Mouse (Mus musculus) limb, embryonic 10.5 days (tissue): Measurements from ENCODE around the gene Gm44503. TPM values are rescaled to one million over a fixed set of nuclear protein-coding genes. Genes with fewer than 3 reads are reported as not detected.
A peak's percentile ranks its signal among the peaks of the same experiment; 100 is the strongest.

ENCODE experiments used
- DNase-seq: peaks from one replicate; pipeline ENCODE4 v3.0.0-alpha.2; 2017; ENCODE audit warnings: low spot score
- H3K27ac ChIP-seq: fragments of 300-500 bp; sonication (generic); 2 replicates; pipeline ENCODE4 v1.5.1; 2016; ENCODE audit warnings: mild to moderate bottlenecking
- H3K27me3 ChIP-seq: fragments of 300-500 bp; sonication (generic); 2 replicates; pipeline ENCODE4 v1.6.1; 2016; ENCODE audit warnings: low read depth, mild to moderate bottlenecking; ENCODE audit not compliant: poor library complexity, severe bottlenecking
- H3K36me3 ChIP-seq: fragments of 300-500 bp; sonication (generic); 2 replicates; pipeline ENCODE4 v1.6.1; 2016; ENCODE audit warnings: mild to moderate bottlenecking, moderate library complexity
- H3K4me1 ChIP-seq: fragments of 300-500 bp; sonication (generic); 2 replicates; pipeline ENCODE4 v1.6.1; 2016
- H3K4me3 ChIP-seq: fragments of 300-500 bp; sonication (generic); 2 replicates; pipeline ENCODE4 v1.5.1; 2016; ENCODE audit warnings: mild to moderate bottlenecking, moderate library complexity
- H3K9me3 ChIP-seq: fragments of 300-500 bp; sonication (generic); replicated peaks from 2 replicates; pipeline ENCODE4 v1.6.1; 2016; ENCODE audit warnings: mild to moderate bottlenecking
- WGBS: fragments of 180-500 bp; shearing (Covaris S2); methylation state at CpG from one replicate; pipeline ENCODE4 v1.1.7; 2016; 5-methylcytosine and 5-hydroxymethylcytosine counted together
- polyA plus RNA-seq: library from polyadenylated mRNA; unstranded; fragments of >200 nt; fragmentation: Nextera tagmentation; extraction: Ambion mirVana; gene quantifications from 2 replicates; pipeline ENCODE4 v1.2.1, GENCODE M21; 2016

The Gm44503 gene
- polyA plus RNA-seq, 1 experiment from 2014 or later: not detected

- Histone ChIP-seq H3K9me3 (no peaks in the 10 kb centered on the region), H3K27me3 (peaks cover 20% of the 10 kb centered on the region; the same call in 1 of the 2 replicates), H3K36me3 (no peaks in the 10 kb centered on the region), H3K4me1 (peaks cover 30% of the 10 kb centered on the region), H3K4me3 (peak within 1 kb of the TSS; percentile 53), H3K27ac (peak within 1 kb of the TSS; percentile 63)
- peak; percentile 85 for DNase-seq
- 2% methylated on average over 41 of the region's 41 CpGs for WGBS
Observed at GRCm38 (mm10) chr9:73044146-73045079, 85.8 kb downstream of the Gm44503 start, which contains the start of gene Rab27a. Gene Rab27a, plus strand, starts transcription at chr9:73044854.

GRCm38 (mm10) chr9:73045204-73045603 lies 86.6 kb downstream of the Gm44503 start:
- no peaks in the 10 kb centered on the region for H3K36me3 ChIP-seq
- peaks cover 20% of the 10 kb centered on the region; the same call in 1 of the 2 replicates for H3K27me3 ChIP-seq
- no peak for DNase-seq
- peak overlapping the region; percentile 53 for H3K4me3 ChIP-seq
- no peaks in the 10 kb centered on the region for H3K9me3 ChIP-seq
- H3K27ac ChIP-seq: no peak overlapping the region
- 9% methylated on average over 7 of the region's 7 CpGs for WGBS
- peaks cover 30% of the 10 kb centered on the region for H3K4me1 ChIP-seq

- peaks cover 20% of the 10 kb centered on the region; the same call in 1 of the 2 replicates for H3K27me3 ChIP-seq
Observed at GRCm38 (mm10) chr9:73045711-73046110, 87.1 kb downstream of the Gm44503 start.

GRCm38 (mm10) chr9:73047906-73048305 lies 89.3 kb downstream of the Gm44503 start:
- no peaks in the 10 kb centered on the region for H3K36me3 ChIP-seq
- H3K27me3 ChIP-seq: peaks cover 20% of the 10 kb centered on the region; the same call in 1 of the 2 replicates
- WGBS: 92% methylated on average over 2 of the region's 2 CpGs
- no peak overlapping the region for H3K4me3 ChIP-seq
- no peaks in the 10 kb centered on the region for H3K9me3 ChIP-seq
- H3K4me1 ChIP-seq: peaks cover 33% of the 10 kb centered on the region
- DNase-seq: no peak
- no peak overlapping the region for H3K27ac ChIP-seq

More at GRCm38 (mm10) chr9:73045711-73046110, 87.1 kb downstream of the Gm44503 start:
- Histone ChIP-seq H3K9me3 (no peaks in the 10 kb centered on the region), H3K4me1 (peaks cover 30% of the 10 kb centered on the region), H3K27ac (no peak overlapping the region), H3K4me3 (peak overlapping the region; percentile 53; the same call in 1 of the 2 replicates), H3K36me3 (no peaks in the 10 kb centered on the region)
- no peak for DNase-seq
- whole genome bisulfite sequencing: 62% methylated on average over 10 of the region's 10 CpGs

- no peak for DNase-seq
- 23% methylated on average over 4 of the region's 4 CpGs for WGBS
- no peaks in the 10 kb centered on the region for H3K36me3 ChIP-seq
- peaks cover 33% of the 10 kb centered on the region for H3K4me1 ChIP-seq
- H3K9me3 ChIP-seq: no peaks in the 10 kb centered on the region
- H3K27ac ChIP-seq: no peak overlapping the region
- H3K27me3 ChIP-seq: peaks cover 20% of the 10 kb centered on the region; the same call in 1 of the 2 replicates
- no peak overlapping the region for H3K4me3 ChIP-seq
Observed at GRCm38 (mm10) chr9:73048927-73049326, 90.3 kb downstream of the Gm44503 start.

- no peaks in the 10 kb centered on the region for H3K36me3 ChIP-seq
- H3K27ac ChIP-seq: peak overlapping the region; percentile 37; the same call in 1 of the 2 replicates
Observed at GRCm38 (mm10) chr9:73049833-73050232, 91.2 kb downstream of the Gm44503 start.

GRCm38 (mm10) chr9:73050606-73051005 lies 92.0 kb downstream of the Gm44503 start:
- Histone ChIP-seq H3K36me3 (no peaks in the 10 kb centered on the region), H3K4me3 (no peak overlapping the region), H3K27me3 (peaks cover 12% of the 10 kb centered on the region; the same call in 1 of the 2 replicates), H3K27ac (no peak overlapping the region), H3K4me1 (peaks cover 25% of the 10 kb centered on the region), H3K9me3 (no peaks in the 10 kb centered on the region)
- 76% methylated on average over 8 of the region's 8 CpGs for WGBS
- DNase-seq: no peak

More at GRCm38 (mm10) chr9:73049833-73050232, 91.2 kb downstream of the Gm44503 start:
- Histone ChIP-seq H3K27me3 (peaks cover 20% of the 10 kb centered on the region; the same call in 1 of the 2 replicates), H3K4me3 (no peak overlapping the region), H3K9me3 (no peaks in the 10 kb centered on the region), H3K4me1 (peaks cover 25% of the 10 kb centered on the region)
- 88% methylated on average over 5 of the region's 5 CpGs for WGBS
- no peak for DNase-seq

- Histone ChIP-seq H3K27ac (peak overlapping the region; percentile 22), H3K9me3 (no peaks in the 10 kb centered on the region), H3K36me3 (no peaks in the 10 kb centered on the region), H3K4me3 (no peak overlapping the region), H3K27me3 (no peaks in the 10 kb centered on the region), H3K4me1 (peaks cover 20% of the 10 kb centered on the region)
- 48% methylated on average over 10 of the region's 10 CpGs for WGBS
- DNase-seq: no peak
Observed at GRCm38 (mm10) chr9:73055441-73055911, 96.8 kb downstream of the Gm44503 start.

- WGBS: 87% methylated on average over 4 of the region's 4 CpGs
- Histone ChIP-seq H3K4me3 (no peak overlapping the region), H3K4me1 (peaks cover 25% of the 10 kb centered on the region), H3K27me3 (no peaks in the 10 kb centered on the region), H3K36me3 (no peaks in the 10 kb centered on the region), H3K27ac (no peak overlapping the region), H3K9me3 (no peaks in the 10 kb centered on the region)
- no peak for DNase-seq
Observed at GRCm38 (mm10) chr9:73059224-73059623, 100.6 kb downstream of the Gm44503 start.

- WGBS: 9% methylated on average over 15 of the region's 15 CpGs
- peak; percentile 68 for DNase-seq
- no peaks in the 10 kb centered on the region for H3K36me3 ChIP-seq
- H3K9me3 ChIP-seq: no peaks in the 10 kb centered on the region
- peak overlapping the region; percentile 82 for H3K27ac ChIP-seq
- H3K27me3 ChIP-seq: no peaks in the 10 kb centered on the region
- peak overlapping the region; percentile 47 for H3K4me3 ChIP-seq
- peaks cover 41% of the 10 kb centered on the region for H3K4me1 ChIP-seq
Observed at GRCm38 (mm10) chr9:73063621-73064290, 105.1 kb downstream of the Gm44503 start.
